Mouse (Mus musculus): Measurements from ENCODE around the gene Ugt8a.
A peak's percentile ranks its signal among the peaks of the same experiment; 100 is the strongest.

Ugt8a gene

DNA sequence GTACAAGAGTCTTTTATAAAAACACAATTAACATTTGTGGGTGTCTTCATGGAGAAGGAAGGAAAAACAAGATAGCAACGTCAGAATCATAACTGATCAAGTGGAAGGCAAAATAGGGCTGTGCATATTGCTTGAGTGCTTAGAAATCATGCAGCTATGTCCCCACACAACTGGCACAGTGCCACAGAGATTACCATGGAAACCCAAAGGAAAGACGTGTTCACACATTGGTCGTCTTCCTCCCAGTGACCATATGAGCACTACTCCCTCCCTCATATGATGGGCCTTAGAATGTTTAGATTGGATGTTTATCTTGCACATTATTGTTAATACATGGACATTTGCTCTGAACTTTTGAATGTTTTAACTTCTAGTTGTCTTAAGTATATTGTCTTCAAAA lies 76.8 kb downstream of the Ugt8a start:
- DNase-seq (ENCODE audit: low read depth): no peak

GRCm38 (mm10) chr3:125849163-125849872 lies 89.1 kb downstream of the Ugt8a start:
- peak; percentile 2 for DNase-seq (ENCODE audit: low read depth)

DNA sequence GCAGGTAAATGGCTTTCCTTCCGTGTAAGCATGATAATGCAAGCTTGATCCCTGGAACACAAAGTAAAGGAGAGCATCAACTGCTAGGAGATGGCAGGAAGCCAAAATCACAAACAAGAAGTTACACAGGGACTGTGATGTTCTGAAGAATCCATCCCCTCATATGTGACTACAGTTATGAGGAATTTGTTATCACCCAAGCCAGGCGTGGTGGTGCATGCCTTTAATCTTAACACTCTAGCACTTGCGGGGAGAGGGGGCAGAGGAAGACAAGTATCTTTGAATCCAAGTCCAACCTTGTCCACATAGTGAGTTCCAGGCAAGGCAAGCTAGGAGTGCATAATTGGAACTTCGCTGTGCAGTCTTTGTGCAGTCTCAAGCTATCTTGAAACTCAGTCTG lies 110.4 kb downstream of the Ugt8a start:
- DNase-seq (ENCODE audit: low read depth): no peak

GRCm38 (mm10) chr3:125827256-125827655 lies 111.2 kb downstream of the Ugt8a start:
- DNase-seq (ENCODE audit: low read depth): no peak

GRCm38 (mm10) chr3:125819741-125820140 lies 118.7 kb downstream of the Ugt8a start:
- DNase-seq (ENCODE audit: low read depth): no peak
